Mouse (Mus musculus) stomach, postnatal 0 days (tissue): ENCODE data around the gene Dennd5b.

ENCODE experiments used
- CTCF ChIP-seq: IDR thresholded peaks from 2 replicates; pipeline ENCODE4 v1.5.1; 2016; ENCODE audit warnings: antibody characterized with exemption, low read depth, mild to moderate bottlenecking, moderate library complexity
- EP300 ChIP-seq: optimal IDR thresholded peaks from 2 replicates; pipeline ENCODE3; 2016; ENCODE audit warnings: antibody characterized with exemption

GRCm38 (mm10) chr6:149148436-149149229 lies 47.2 kb upstream of the Dennd5b start:
- TF ChIP-seq CTCF (peak; percentile 15; the same call in 1 of the 2 replicates), EP300 (no peak)
